Mouse (Mus musculus) fibroblast of lung, adult 2 months (primary cell): ENCODE results near the gene Tmem138.
"Not testable (repeated sequence)": the region's sequence is repeated elsewhere in the genome, so short reads cannot be mapped to it uniquely, and the experiment has no call there.

ENCODE experiments used
- DNase-seq: peaks from one replicate; pipeline ENCODE4 v3.0.0-alpha.2; 2011; ENCODE audit warnings: low read depth

Tmem138 gene

DNA sequence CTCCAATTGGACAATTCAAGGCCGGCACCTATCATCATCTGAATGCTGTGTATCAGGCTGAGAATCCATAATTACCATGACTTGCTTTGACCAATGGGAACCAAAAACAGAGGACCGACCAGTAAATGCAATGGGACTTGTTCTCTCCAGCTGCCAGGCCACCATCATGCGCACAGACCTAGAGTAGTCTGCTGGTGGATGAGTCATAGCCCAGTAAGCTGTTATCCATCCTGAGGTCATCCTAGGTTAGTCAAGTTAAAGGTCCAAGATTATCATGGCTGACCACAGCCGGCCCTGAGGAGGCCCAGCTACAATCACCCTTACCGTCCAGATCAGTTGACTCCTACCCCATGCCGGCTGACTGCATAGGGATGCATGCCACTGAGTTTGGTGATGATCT is 7.5 kb downstream of the Tmem138 start:
- DNase-seq = no peak

DNA sequence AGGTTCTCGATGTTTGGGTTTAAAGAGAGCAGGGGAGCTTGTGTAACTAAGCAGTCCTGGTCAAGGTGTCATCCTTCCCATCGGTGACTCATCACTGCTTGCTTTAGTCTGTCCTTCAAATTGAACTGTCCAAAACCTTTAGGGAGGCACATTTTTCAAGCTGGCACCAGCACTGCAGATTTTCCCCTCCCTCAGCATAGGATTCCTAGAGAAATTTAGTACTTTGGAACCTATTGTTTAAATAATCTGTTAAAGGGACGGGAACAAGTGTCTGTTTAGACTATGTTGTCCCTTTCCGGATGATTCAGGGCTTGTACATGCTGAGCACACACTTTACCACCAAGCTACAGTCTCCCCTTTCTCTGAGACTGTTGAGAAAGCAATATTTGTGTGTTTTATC is 11.9 kb downstream of the Tmem138 start:
- no peak for DNase-seq

DNA sequence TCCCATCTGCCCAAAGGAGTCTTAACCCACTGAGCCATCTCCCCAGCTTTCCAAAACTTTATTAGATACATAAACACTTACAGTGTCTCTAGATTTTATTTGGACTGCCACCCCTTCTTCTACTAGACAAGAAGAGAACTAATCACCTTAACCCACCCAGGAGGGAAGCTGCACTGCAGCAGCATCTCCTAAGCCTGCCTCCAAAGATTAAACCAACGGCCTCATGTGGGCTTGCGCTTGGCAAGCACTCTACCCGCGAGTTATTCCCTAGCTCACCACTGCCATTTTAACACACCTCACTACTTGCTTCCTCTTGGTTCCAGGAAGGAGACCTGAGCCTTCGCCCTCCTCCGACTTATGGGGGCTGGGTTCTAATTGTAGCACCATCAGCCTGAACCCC is 12.9 kb downstream of the Tmem138 start:
- DNase-seq = no peak

DNA sequence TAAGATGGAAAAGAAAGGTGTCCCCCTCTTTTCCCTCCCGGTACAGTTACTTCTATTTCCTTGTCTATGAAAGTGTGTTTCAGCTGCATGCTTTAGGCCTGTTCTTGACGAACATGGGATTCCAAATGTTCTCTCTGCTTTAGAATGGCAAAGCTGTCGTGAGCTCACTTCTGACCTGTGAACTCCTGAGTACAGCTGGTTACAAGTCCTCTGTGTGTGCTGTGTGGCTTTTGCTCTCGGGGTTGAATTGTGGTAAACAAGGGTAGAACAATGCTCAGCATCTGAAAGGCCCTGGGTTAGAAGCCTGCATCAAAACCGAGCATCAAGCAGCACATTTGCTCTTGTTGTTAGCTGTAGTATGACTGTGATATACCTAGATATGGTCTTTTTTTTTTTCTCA is 14.8 kb downstream of the Tmem138 start:
- DNase-seq = no peak

GRCm38 (mm10) chr19:10561558-10562314 is 15.4 kb downstream of the Tmem138 start:
- DNase-seq = no peak

DNA sequence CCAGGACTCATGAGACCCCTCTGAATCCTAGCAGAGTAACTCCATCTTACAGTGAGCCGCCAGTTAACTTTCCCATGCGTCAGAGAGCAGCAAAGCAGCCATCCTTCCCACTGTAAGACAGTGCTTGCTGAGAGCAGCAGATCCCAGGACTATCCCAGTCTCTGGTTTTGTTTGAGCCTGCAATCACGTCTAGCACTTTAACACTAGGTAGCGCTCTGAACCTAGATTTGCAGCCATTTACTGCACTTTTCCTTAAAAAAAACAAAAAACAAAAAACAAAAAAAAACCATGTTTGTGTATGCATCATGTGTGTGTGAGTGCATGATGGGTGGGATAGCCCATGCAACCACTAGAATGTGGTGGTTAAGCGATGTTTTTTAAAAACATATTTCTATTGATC is 17.1 kb downstream of the Tmem138 start:
- DNase-seq = no peak

DNA sequence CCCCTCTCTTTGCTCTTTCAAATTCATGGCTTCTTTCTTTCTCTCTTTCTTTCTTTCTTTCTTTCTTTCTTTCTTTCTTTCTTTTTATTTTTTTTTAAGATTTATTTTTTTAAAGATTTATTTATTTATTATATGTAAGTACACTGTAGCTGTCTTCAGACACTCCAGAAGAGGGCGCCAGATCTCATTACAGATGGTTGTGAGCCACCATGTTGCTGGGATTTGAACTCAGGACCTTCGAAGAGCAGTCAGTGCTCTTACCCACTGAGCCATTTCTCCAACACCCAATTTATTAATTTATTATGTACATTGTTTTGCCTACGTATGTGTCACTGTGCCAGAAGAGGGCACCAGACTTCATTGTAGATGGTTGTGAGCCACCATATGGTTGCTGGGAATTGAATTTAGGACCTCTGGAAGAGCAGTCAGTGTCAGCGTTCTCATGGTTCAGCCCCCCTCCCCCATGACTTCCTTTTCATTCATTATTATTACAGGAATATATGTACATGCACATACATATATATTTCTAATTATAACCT is 19.3 kb downstream of the Tmem138 start:
- DNase-seq = not testable (repeated sequence)

DNA sequence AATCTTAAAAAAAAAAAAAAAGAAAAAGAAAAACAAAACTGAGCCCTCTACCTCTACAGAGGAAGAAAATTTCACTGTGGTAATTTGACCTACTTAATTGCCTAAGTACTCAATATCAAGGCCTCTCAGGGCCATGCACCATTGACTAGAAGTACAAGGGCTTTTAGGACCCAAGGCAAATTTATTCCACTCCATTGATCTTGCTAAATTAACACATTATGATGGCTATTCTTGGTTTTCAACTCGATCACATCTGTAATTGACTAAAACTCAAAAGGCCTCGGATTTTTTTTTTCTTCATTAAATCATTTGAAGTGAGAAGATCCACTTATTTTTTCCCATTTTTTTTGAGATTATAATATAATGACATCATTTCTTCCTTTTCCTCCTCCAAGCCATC is 19.7 kb downstream of the Tmem138 start:
- no peak for DNase-seq

- DNase-seq = no peak
Observed at GRCm38 (mm10) chr19:10557001-10557400, 20.2 kb downstream of the Tmem138 start.

DNA sequence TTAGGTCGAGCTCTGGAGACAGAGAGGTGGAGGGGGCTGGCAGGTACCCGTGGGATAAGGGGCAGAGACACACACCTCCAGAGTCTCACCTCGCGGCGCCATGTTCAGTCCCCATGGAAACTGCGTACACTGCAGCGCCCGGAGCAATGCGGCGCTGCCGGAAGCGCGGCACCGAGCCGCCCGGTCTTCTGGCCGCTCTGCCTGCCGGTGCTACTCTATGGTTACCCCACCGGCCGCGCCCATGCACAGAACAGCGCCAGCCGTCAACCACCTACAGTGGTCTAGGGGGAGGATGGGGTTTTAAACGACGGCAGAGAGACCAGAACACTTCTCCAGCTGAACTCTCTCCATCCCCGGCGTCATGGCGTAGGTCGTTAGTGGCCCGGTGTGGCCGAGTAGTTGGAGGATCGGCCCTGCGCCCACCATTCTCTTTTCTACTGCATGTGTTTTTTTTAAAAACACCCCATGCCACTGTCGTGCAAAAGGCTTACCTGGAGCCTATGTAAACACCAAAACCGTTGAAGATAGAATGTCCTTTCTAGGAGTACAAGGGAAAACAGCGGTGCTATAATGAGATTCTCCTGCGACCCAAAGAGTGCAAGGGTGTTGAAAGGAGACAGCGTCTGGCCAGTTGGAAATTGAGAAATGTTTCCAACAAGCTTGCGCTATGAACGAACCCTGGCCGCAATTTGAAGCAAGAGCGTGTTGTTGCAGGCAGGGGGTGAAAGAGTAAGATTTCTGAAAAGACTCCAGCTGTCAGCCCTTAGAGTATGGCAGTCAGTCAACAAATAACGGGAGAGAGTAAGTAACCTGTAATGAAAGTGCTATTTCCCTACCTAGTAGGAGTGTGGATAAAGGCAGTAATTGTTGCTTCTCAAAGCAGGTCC is 21.3 kb downstream of the Tmem138 start, which contains the start of gene Tmem216:
Gene Tmem216, minus strand, starts transcription at position 615 of the 887 bp plus-strand sequence.
- no peak for DNase-seq

- no peak for DNase-seq
Observed at GRCm38 (mm10) chr19:10539454-10539853, 37.7 kb downstream of the Tmem138 start.

- no peak for DNase-seq
Observed at GRCm38 (mm10) chr19:10530082-10530481, 47.1 kb downstream of the Tmem138 start.

- DNase-seq = peak; percentile 12
Observed at GRCm38 (mm10) chr19:10525910-10526309, 51.3 kb downstream of the Tmem138 start, which contains the start of gene Sdhaf2. Gene Sdhaf2 (minus strand): TSS chr19:10526142.

DNA sequence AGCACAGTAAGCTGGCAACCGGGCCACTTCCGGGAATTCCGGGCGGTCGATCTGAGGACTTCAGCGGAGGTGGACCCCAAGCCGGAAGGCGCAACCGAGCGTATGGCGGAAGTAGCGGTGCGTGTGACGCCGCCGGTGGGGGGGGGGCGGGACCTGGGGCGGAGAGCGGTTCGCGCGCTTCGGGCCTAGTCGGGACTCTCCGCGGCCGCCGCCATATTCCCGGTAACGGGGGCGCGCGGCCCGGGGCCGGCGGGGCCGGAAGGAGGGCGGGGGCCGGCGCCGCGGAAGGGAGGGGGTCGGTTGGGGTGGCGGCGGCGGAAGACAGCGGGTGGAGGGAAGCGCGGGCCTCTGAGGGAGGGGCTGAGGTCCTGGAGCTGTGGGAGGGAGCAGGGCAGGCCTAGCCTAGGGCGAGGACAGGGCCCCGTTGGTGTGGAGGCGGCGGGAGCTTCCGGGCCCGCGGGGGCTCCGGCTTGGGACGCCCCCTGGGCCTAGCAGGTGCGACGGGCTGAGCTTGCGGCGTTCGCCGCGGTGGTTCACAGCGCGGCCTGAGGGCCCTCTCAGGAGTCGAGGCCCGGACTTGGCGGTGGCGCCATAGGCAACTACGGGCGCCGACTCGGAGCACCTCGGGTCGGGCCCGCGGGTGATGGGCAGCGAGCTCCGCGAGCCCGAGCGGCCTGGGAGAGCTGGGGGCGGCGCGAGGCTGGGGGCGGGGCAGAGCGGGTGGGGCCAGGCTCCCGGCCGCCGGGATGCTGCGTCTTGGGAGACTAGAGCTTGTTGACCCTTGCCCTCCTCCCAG is 51.9 kb downstream of the Tmem138 start, which contains the start of gene Cpsf7:
Gene Cpsf7, plus strand, starts transcription at position 161 of the 796 bp plus-strand sequence.
- peak; percentile 54 for DNase-seq

DNA sequence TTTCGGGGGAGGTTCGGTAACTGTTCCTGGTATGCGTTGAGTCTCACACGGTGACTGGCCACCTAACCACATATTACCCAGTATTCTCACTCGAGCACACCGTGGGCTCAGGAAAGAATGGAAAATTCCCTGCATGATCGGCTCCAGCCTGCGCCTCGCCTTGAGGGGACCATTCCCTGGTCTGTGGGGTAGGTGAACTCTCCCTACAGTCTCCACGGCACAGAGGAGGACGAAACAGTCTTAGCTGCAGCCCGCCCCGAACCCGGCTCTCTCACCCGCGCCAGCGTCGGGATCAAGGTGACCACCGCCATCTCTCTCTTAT is 52.4 kb downstream of the Tmem138 start:
- no peak for DNase-seq

DNA sequence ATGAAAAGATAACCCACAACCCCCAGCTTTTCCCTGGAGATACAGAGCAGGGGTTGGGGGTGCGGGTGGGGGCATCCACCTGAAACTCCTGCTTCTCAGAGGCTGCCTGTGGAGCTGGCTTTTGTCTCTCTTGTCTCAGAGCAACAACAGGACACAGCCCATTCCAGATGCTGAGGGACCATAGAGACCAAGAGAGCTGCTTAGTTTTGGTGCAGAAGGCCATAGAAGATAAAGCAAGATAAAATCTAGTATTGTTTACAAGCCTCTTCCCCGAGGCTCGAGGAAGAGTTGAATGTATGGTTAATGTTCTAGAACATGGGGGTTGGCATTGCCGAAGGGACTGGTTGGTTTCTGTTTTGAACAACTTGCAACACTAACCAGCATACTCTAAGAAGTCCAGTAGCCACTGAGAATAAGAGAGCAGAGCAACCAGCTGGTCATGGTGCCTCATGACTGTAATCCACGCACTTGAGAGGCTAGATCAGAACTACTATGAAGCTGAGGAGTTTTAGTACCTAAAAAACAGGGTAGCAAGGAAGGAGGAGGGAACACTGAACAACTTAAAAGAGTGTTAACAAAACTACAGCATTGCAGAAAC is 53.6 kb downstream of the Tmem138 start:
- DNase-seq = no peak

DNA sequence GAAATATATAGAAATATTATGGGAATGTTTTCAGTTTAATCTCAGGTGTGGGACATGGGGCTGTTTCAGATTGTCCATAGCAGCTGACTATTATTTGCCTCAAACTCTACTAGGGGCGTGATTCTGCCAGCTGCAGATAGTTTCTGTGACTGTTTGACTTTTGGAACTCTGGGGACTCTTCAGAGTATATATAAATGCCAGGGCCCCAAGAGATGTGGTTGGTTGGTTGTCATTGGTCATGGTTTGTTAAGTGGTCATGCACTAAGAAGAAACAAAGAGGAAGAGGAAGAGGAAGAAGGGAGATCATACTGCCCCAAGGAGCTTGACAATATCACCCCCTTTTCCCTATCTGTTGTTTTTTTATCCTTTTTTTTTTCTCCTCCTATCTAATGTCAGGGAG is 55.2 kb downstream of the Tmem138 start:
- DNase-seq = no peak
